Mouse (Mus musculus) neural tube, embryonic 12.5 days (tissue): Measurements from ENCODE around the gene Ccdc149. TPM values are rescaled to one million over a fixed set of nuclear protein-coding genes. Genes with fewer than 3 reads are reported as not detected.

Experiments used
- ATAC-seq: fragments of 200-750 bp; cut with Nextera tagmentation; 2 replicates; pipeline ENCODE4 v1.8.0; 2017; ENCODE audit warnings: low read depth, mild to moderate bottlenecking, moderate TSS enrichment, moderate library complexity; ENCODE audit not compliant: low FRiP score
- H3K27ac ChIP-seq: fragments of 300-500 bp; sonication (generic); 2 replicates; pipeline ENCODE4 v1.5.1; 2016
- H3K27me3 ChIP-seq: fragments of 300-500 bp; sonication (generic); replicated peaks from 2 replicates; pipeline ENCODE4 v1.6.1; 2016; ENCODE audit warnings: mild to moderate bottlenecking
- H3K36me3 ChIP-seq: fragments of 300-500 bp; sonication (generic); 2 replicates; pipeline ENCODE4 v1.6.1; 2016; ENCODE audit warnings: mild to moderate bottlenecking
- H3K4me1 ChIP-seq: fragments of 300-500 bp; sonication (generic); 2 replicates; pipeline ENCODE4 v1.6.1; 2016
- H3K4me2 ChIP-seq: fragments of 300-500 bp; sonication (generic); replicated peaks from 2 replicates; pipeline ENCODE4 v1.6.1; 2016; ENCODE audit warnings: mild to moderate bottlenecking
- H3K4me3 ChIP-seq: fragments of 300-500 bp; sonication (generic); 2 replicates; pipeline ENCODE4 v1.5.1; 2016
- H3K9ac ChIP-seq: fragments of 300-500 bp; sonication (generic); 2 replicates; pipeline ENCODE4 v1.6.1; 2016; ENCODE audit warnings: mild to moderate bottlenecking
- H3K9me3 ChIP-seq: fragments of 300-500 bp; sonication (generic); 2 replicates; pipeline ENCODE4 v1.6.1; 2016; ENCODE audit warnings: mild to moderate bottlenecking
- WGBS: fragments of 180-500 bp; shearing (Covaris S2); methylation state at CpG from one replicate; pipeline ENCODE4 v1.1.7; 2016; 5-methylcytosine and 5-hydroxymethylcytosine counted together
- polyA plus RNA-seq: library from polyadenylated mRNA; unstranded; fragments of >200 nt; fragmentation: Nextera tagmentation; extraction: Ambion mirVana; gene quantifications from 2 replicates; pipeline ENCODE4 v1.2.1, GENCODE M21; 2016

The Ccdc149 gene
- polyA plus RNA-seq, 1 experiment from 2014 or later = 4.8 TPM

- Histone ChIP-seq H3K4me1 (peaks cover 6% of the 10 kb centered on the region; the same call in 1 of the 2 replicates), H3K36me3 (no peaks in the 10 kb centered on the region), H3K9ac (no peak overlapping the region), H3K27me3 (no peaks in the 10 kb centered on the region), H3K27ac (no peak overlapping the region), H3K4me2 (no peak overlapping the region), H3K4me3 (no peak overlapping the region), H3K9me3 (no peaks in the 10 kb centered on the region)
- ATAC-seq = no peak
- WGBS = 93% methylated on average over 5 of the region's 5 CpGs
These were observed 105.4 kb downstream of the Ccdc149 start for GRCm38 (mm10) chr5:52365930-52366329.

GRCm38 (mm10) chr5:52364521-52364920 is 106.8 kb downstream of the Ccdc149 start:
- Histone ChIP-seq H3K4me1 (peaks cover 6% of the 10 kb centered on the region; the same call in 1 of the 2 replicates), H3K36me3 (no peaks in the 10 kb centered on the region), H3K4me3 (no peak overlapping the region), H3K27ac (no peak overlapping the region), H3K27me3 (no peaks in the 10 kb centered on the region), H3K4me2 (no peak overlapping the region), H3K9ac (no peak overlapping the region), H3K9me3 (no peaks in the 10 kb centered on the region)
- no peak for ATAC-seq
- WGBS = 44% methylated on average over 5 of the region's 5 CpGs

GRCm38 (mm10) chr5:52363468-52364150 is 107.7 kb downstream of the Ccdc149 start, which contains the start of gene Sod3:
Gene Sod3, plus strand, starts transcription at chr5:52363791.
- Histone ChIP-seq H3K9ac (0 out of 2 replicates have a peak within 1 kb of the TSS, but pooled peaks have one; percentile 21), H3K9me3 (no peaks in the 10 kb centered on the region), H3K4me2 (no peak within 1 kb of the TSS; the same call in 1 of the 2 replicates), H3K27me3 (no peaks in the 10 kb centered on the region), H3K27ac (no peak within 1 kb of the TSS), H3K4me3 (no peak within 1 kb of the TSS), H3K4me1 (peaks cover 6% of the 10 kb centered on the region; the same call in 1 of the 2 replicates), H3K36me3 (no peaks in the 10 kb centered on the region)
- no peak for ATAC-seq
- WGBS = 16% methylated on average over 11 of the region's 11 CpGs

GRCm38 (mm10) chr5:52362776-52363467 is 108.4 kb downstream of the Ccdc149 start:
- H3K4me3 ChIP-seq = no peak overlapping the region
- no peak for ATAC-seq
- no peaks in the 10 kb centered on the region for H3K27me3 ChIP-seq
- peaks cover 6% of the 10 kb centered on the region; the same call in 1 of the 2 replicates for H3K4me1 ChIP-seq
- H3K36me3 ChIP-seq = no peaks in the 10 kb centered on the region
- WGBS = 66% methylated on average over 6 of the region's 6 CpGs
- H3K9me3 ChIP-seq = no peaks in the 10 kb centered on the region
- no peak overlapping the region for H3K27ac ChIP-seq
- no peak overlapping the region for H3K9ac ChIP-seq
- H3K4me2 ChIP-seq = no peak overlapping the region

- no peak overlapping the region for H3K4me2 ChIP-seq
- no peaks in the 10 kb centered on the region for H3K36me3 ChIP-seq
- peaks cover 6% of the 10 kb centered on the region; the same call in 1 of the 2 replicates for H3K4me1 ChIP-seq
- H3K4me3 ChIP-seq = no peak overlapping the region
- no peak overlapping the region for H3K27ac ChIP-seq
- no peaks in the 10 kb centered on the region for H3K27me3 ChIP-seq
- H3K9me3 ChIP-seq = no peaks in the 10 kb centered on the region
- H3K9ac ChIP-seq = no peak overlapping the region
- whole genome bisulfite sequencing = 70% methylated on average over 21 of the region's 21 CpGs
- peak; percentile 27; the same call in 1 of the 2 replicates for ATAC-seq
These were observed 110.9 kb downstream of the Ccdc149 start for GRCm38 (mm10) chr5:52360286-52361049.

- H3K4me2 ChIP-seq = no peak overlapping the region
- no peak overlapping the region for H3K27ac ChIP-seq
- no peaks in the 10 kb centered on the region for H3K9me3 ChIP-seq
- H3K36me3 ChIP-seq = no peaks in the 10 kb centered on the region
- ATAC-seq = no peak
- no peak overlapping the region for H3K4me3 ChIP-seq
- WGBS = 91% methylated on average over 6 of the region's 6 CpGs
- H3K4me1 ChIP-seq = no peaks in the 10 kb centered on the region
- H3K27me3 ChIP-seq = no peaks in the 10 kb centered on the region
- no peak overlapping the region for H3K9ac ChIP-seq
These were observed 113.2 kb downstream of the Ccdc149 start for GRCm38 (mm10) chr5:52358120-52358519.

GRCm38 (mm10) chr5:52357175-52357754 is 114.1 kb downstream of the Ccdc149 start:
- WGBS = 44% methylated on average over 9 of the region's 9 CpGs
- no peak overlapping the region for H3K27ac ChIP-seq
- no peak overlapping the region for H3K4me2 ChIP-seq
- no peak overlapping the region for H3K9ac ChIP-seq
- H3K4me1 ChIP-seq = no peaks in the 10 kb centered on the region
- no peaks in the 10 kb centered on the region for H3K9me3 ChIP-seq
- no peaks in the 10 kb centered on the region for H3K36me3 ChIP-seq
- H3K27me3 ChIP-seq = no peaks in the 10 kb centered on the region
- no peak for ATAC-seq
- H3K4me3 ChIP-seq = no peak overlapping the region

GRCm38 (mm10) chr5:52355612-52356011 is 115.7 kb downstream of the Ccdc149 start:
- Histone ChIP-seq H3K9ac (no peak overlapping the region), H3K9me3 (no peaks in the 10 kb centered on the region), H3K36me3 (no peaks in the 10 kb centered on the region), H3K4me1 (no peaks in the 10 kb centered on the region), H3K4me2 (no peak overlapping the region), H3K4me3 (no peak overlapping the region), H3K27me3 (no peaks in the 10 kb centered on the region), H3K27ac (no peak overlapping the region)
- ATAC-seq = no peak
- WGBS = 86% methylated on average over 7 of the region's 7 CpGs

- Histone ChIP-seq H3K36me3 (no peaks in the 10 kb centered on the region), H3K27ac (no peak overlapping the region), H3K4me3 (no peak overlapping the region), H3K27me3 (no peaks in the 10 kb centered on the region), H3K4me2 (no peak overlapping the region), H3K9me3 (no peaks in the 10 kb centered on the region), H3K9ac (no peak overlapping the region), H3K4me1 (no peaks in the 10 kb centered on the region)
- ATAC-seq = no peak
- 56% methylated on average over 4 of the region's 4 CpGs for WGBS
These were observed 116.9 kb downstream of the Ccdc149 start for GRCm38 (mm10) chr5:52354441-52354840.

GRCm38 (mm10) chr5:52352730-52353129 is 118.6 kb downstream of the Ccdc149 start:
- H3K4me2 ChIP-seq = no peak overlapping the region
- H3K4me3 ChIP-seq = no peak overlapping the region
- no peaks in the 10 kb centered on the region for H3K9me3 ChIP-seq
- ATAC-seq = no peak
- H3K36me3 ChIP-seq = no peaks in the 10 kb centered on the region
- H3K9ac ChIP-seq = no peak overlapping the region
- no peak overlapping the region for H3K27ac ChIP-seq
- WGBS = 92% methylated on average over 5 of the region's 5 CpGs
- no peaks in the 10 kb centered on the region for H3K27me3 ChIP-seq
- no peaks in the 10 kb centered on the region for H3K4me1 ChIP-seq

- 90% methylated on average over 2 of the region's 2 CpGs for WGBS
- no peaks in the 10 kb centered on the region for H3K36me3 ChIP-seq
These were observed 119.8 kb downstream of the Ccdc149 start for GRCm38 (mm10) chr5:52351561-52351960.

GRCm38 (mm10) chr5:52350451-52350850 is 120.9 kb downstream of the Ccdc149 start:
- H3K4me1 ChIP-seq = no peaks in the 10 kb centered on the region
- H3K9me3 ChIP-seq = no peaks in the 10 kb centered on the region
- H3K27ac ChIP-seq = no peak overlapping the region
- ATAC-seq = no peak
- H3K27me3 ChIP-seq = no peaks in the 10 kb centered on the region
- WGBS = 85% methylated on average over 2 of the region's 2 CpGs
- no peak overlapping the region for H3K4me3 ChIP-seq
- no peak overlapping the region for H3K9ac ChIP-seq
- H3K36me3 ChIP-seq = no peaks in the 10 kb centered on the region
- H3K4me2 ChIP-seq = no peak overlapping the region

More at GRCm38 (mm10) chr5:52351561-52351960, 119.8 kb downstream of the Ccdc149 start:
- H3K9me3 ChIP-seq = no peaks in the 10 kb centered on the region
- no peak overlapping the region for H3K27ac ChIP-seq
- H3K4me3 ChIP-seq = no peak overlapping the region
- no peaks in the 10 kb centered on the region for H3K4me1 ChIP-seq
- H3K9ac ChIP-seq = no peak overlapping the region
- ATAC-seq = no peak
- H3K4me2 ChIP-seq = no peak overlapping the region
- H3K27me3 ChIP-seq = no peaks in the 10 kb centered on the region
